Mouse (Mus musculus) forebrain, postnatal 0 days (tissue): ENCODE results near the gene Wnt4. TPM values are rescaled to one million over a fixed set of nuclear protein-coding genes. Genes with fewer than 3 reads are reported as not detected.

Source experiments
- ATAC-seq: fragments of 200-750 bp; cut with Nextera tagmentation; 2 replicates; pipeline ENCODE4 v1.8.0; 2017; ENCODE audit warnings: mild to moderate bottlenecking, moderate library complexity
- DNase-seq: peaks from one replicate; pipeline ENCODE4 v3.0.0-alpha.2; 2015
- H3K27ac ChIP-seq: fragments of 300-500 bp; sonication (generic); 2 replicates; pipeline ENCODE4 v1.5.1; 2014; ENCODE audit warnings: low read depth, mild to moderate bottlenecking, antibody characterized with exemption, low read length, moderate library complexity, mixed read lengths
- H3K27me3 ChIP-seq: fragments of 300-500 bp; sonication (generic); 2 replicates; pipeline ENCODE4 v1.6.1; 2014; ENCODE audit warnings: mild to moderate bottlenecking, low read length, mixed read lengths; ENCODE audit not compliant: insufficient read depth
- H3K36me3 ChIP-seq: fragments of 300-500 bp; sonication (generic); 2 replicates; pipeline ENCODE4 v1.6.1; 2014; ENCODE audit warnings: mild to moderate bottlenecking, moderate library complexity; ENCODE audit not compliant: insufficient read depth
- H3K4me1 ChIP-seq: fragments of 300-500 bp; sonication (generic); 2 replicates; pipeline ENCODE4 v1.6.1; 2014; ENCODE audit warnings: antibody characterized with exemption; ENCODE audit not compliant: insufficient read depth
- H3K4me2 ChIP-seq: fragments of 300-500 bp; sonication (generic); 2 replicates; pipeline ENCODE4 v1.6.1; 2014; ENCODE audit warnings: low read depth, mild to moderate bottlenecking, moderate library complexity
- H3K4me3 ChIP-seq: fragments of 300-500 bp; sonication (generic); 2 replicates; pipeline ENCODE4 v1.5.1; 2014; ENCODE audit warnings: low read depth, low read length, mixed read lengths
- H3K9ac ChIP-seq: fragments of 300-500 bp; sonication (generic); 2 replicates; pipeline ENCODE4 v1.6.1; 2014; ENCODE audit warnings: mild to moderate bottlenecking
- H3K9me3 ChIP-seq: fragments of 300-500 bp; sonication (generic); 2 replicates; pipeline ENCODE4 v1.6.1; 2016; ENCODE audit warnings: low read length
- CTCF ChIP-seq: sonication (generic); IDR thresholded peaks from 2 replicates; pipeline ENCODE4 v1.5.1; 2016; ENCODE audit warnings: antibody characterized with exemption, control low read depth, low read depth
- WGBS: fragments of 180-500 bp; shearing (Covaris S2); extraction: QIAGEN DNeasy Blood & Tissue Kit; methylation state at CpG from one replicate; pipeline ENCODE4 v1.1.7; 2014; 5-methylcytosine and 5-hydroxymethylcytosine counted together
- polyA plus RNA-seq: library from polyadenylated mRNA; unstranded; fragments of >200 nt; fragmentation: Nextera tagmentation; extraction: Ambion mirVana; gene quantifications from 2 replicates; pipeline ENCODE4 v1.2.1, GENCODE M21; 2015
- total RNA-seq: library from RNA; depleted of rRNA; stranded (reverse); fragments of >200 nt; gene quantifications from 2 replicates; pipeline ENCODE4 v1.2.3, GENCODE M21; 2014

Wnt4 gene
- total and polyA plus RNA-seq, 2 experiments from 2014 or later, result 4.6 to 6.1 TPM

- Histone ChIP-seq H3K4me2 (no peak overlapping the region), H3K9me3 (no peaks in the 10 kb centered on the region), H3K27me3 (no peaks in the 10 kb centered on the region), H3K9ac (no peak overlapping the region), H3K36me3 (no peaks in the 10 kb centered on the region), H3K4me1 (no peaks in the 10 kb centered on the region), H3K4me3 (no peak overlapping the region), H3K27ac (no peak overlapping the region)
- no peak for TF ChIP-seq CTCF
- no peak for ATAC-seq
- DNase-seq, result no peak
- WGBS, result 87% methylated on average over 7 of the region's 7 CpGs
These were observed 27.8 kb downstream of the Wnt4 start for GRCm38 (mm10) chr4:137305066-137305465.

GRCm38 (mm10) chr4:137305831-137306576 is 28.7 kb downstream of the Wnt4 start:
- Histone ChIP-seq H3K36me3 (no peaks in the 10 kb centered on the region), H3K27me3 (no peaks in the 10 kb centered on the region), H3K9me3 (no peaks in the 10 kb centered on the region), H3K9ac (no peak overlapping the region), H3K4me2 (no peak overlapping the region), H3K4me3 (no peak overlapping the region), H3K27ac (no peak overlapping the region), H3K4me1 (no peaks in the 10 kb centered on the region)
- DNase-seq (no peak), ATAC-seq (no peak)
- no peak for TF ChIP-seq CTCF
- 77% methylated on average over 13 of the region's 13 CpGs for WGBS

GRCm38 (mm10) chr4:137306577-137306888 is 29.2 kb downstream of the Wnt4 start:
- ATAC-seq (no peak), DNase-seq (no peak)
- no peaks in the 10 kb centered on the region for H3K9me3 ChIP-seq
- H3K4me2 ChIP-seq, result no peak overlapping the region
- no peak for TF ChIP-seq CTCF
- H3K27me3 ChIP-seq, result no peaks in the 10 kb centered on the region
- H3K4me1 ChIP-seq, result no peaks in the 10 kb centered on the region
- 65% methylated on average over 8 of the region's 8 CpGs for WGBS
- no peaks in the 10 kb centered on the region for H3K36me3 ChIP-seq
- no peak overlapping the region for H3K27ac ChIP-seq
- no peak overlapping the region for H3K4me3 ChIP-seq
- H3K9ac ChIP-seq, result no peak overlapping the region

GRCm38 (mm10) chr4:137306991-137307706 is 29.9 kb downstream of the Wnt4 start:
- H3K4me2 ChIP-seq, result no peak overlapping the region
- no peak for TF ChIP-seq CTCF
- no peak overlapping the region for H3K27ac ChIP-seq
- no peaks in the 10 kb centered on the region for H3K27me3 ChIP-seq
- H3K9ac ChIP-seq, result no peak overlapping the region
- no peaks in the 10 kb centered on the region for H3K4me1 ChIP-seq
- no peaks in the 10 kb centered on the region for H3K36me3 ChIP-seq
- no peak overlapping the region for H3K4me3 ChIP-seq
- no peak for ATAC-seq
- H3K9me3 ChIP-seq, result no peaks in the 10 kb centered on the region
- peak; percentile 13 for DNase-seq
- WGBS, result 74% methylated on average over 19 of the region's 19 CpGs

- H3K4me2 ChIP-seq, result no peak overlapping the region
- WGBS, result 46% methylated on average over 5 of the region's 5 CpGs
- H3K9ac ChIP-seq, result no peak overlapping the region
- no peak overlapping the region for H3K4me3 ChIP-seq
- H3K4me1 ChIP-seq, result no peaks in the 10 kb centered on the region
- H3K36me3 ChIP-seq, result no peaks in the 10 kb centered on the region
- peak; percentile 82 for TF ChIP-seq CTCF
- DNase-seq, result peak; percentile 78
- H3K9me3 ChIP-seq, result no peaks in the 10 kb centered on the region
- no peaks in the 10 kb centered on the region for H3K27me3 ChIP-seq
- no peak overlapping the region for H3K27ac ChIP-seq
- ATAC-seq, result no peak; the same call in 1 of the 2 replicates
These were observed 31.1 kb downstream of the Wnt4 start for GRCm38 (mm10) chr4:137308377-137308776.

- TF ChIP-seq CTCF, result peak; percentile 46; the same call in 1 of the 2 replicates
- DNase-seq (peak; percentile 27), ATAC-seq (no peak; the same call in 1 of the 2 replicates)
- H3K4me2 ChIP-seq, result no peak overlapping the region
- no peak overlapping the region for H3K9ac ChIP-seq
- H3K9me3 ChIP-seq, result no peaks in the 10 kb centered on the region
- 0 out of 2 replicates have a peak, but pooled peaks cover 6% of the 10 kb centered on the region for H3K36me3 ChIP-seq
- H3K27me3 ChIP-seq, result no peaks in the 10 kb centered on the region
- H3K4me3 ChIP-seq, result no peak overlapping the region
- H3K4me1 ChIP-seq, result no peaks in the 10 kb centered on the region
- WGBS, result 46% methylated on average over 2 of the region's 2 CpGs
- no peak overlapping the region for H3K27ac ChIP-seq
These were observed 36.2 kb downstream of the Wnt4 start for GRCm38 (mm10) chr4:137313511-137313910.

- no peak for ATAC-seq
- Histone ChIP-seq H3K27ac (no peak overlapping the region), H3K9me3 (no peaks in the 10 kb centered on the region), H3K4me1 (no peaks in the 10 kb centered on the region), H3K27me3 (no peaks in the 10 kb centered on the region), H3K4me2 (no peak overlapping the region), H3K9ac (no peak overlapping the region), H3K4me3 (no peak overlapping the region), H3K36me3 (peaks cover 13% of the 10 kb centered on the region; the same call in 1 of the 2 replicates)
- no peak for TF ChIP-seq CTCF
- no peak for DNase-seq
- WGBS, result 84% methylated on average over 6 of the region's 6 CpGs
These were observed 37.3 kb downstream of the Wnt4 start for GRCm38 (mm10) chr4:137314561-137314960.
